Mouse (Mus musculus) adipose tissue, adult 10 weeks (tissue): ENCODE measurements around the gene Zfp867. TPM values are rescaled to one million over a fixed set of nuclear protein-coding genes. Genes with fewer than 3 reads are reported as not detected.

ENCODE experiments used
- polyA plus RNA-seq: library from polyadenylated mRNA; stranded (reverse); fragments of 350-450 nt; fragmentation: Illumina TruSeq; extraction: RNeasy Lipid Tissue Mini Kit (QIAGEN cat#74804); gene quantifications from one replicate; pipeline ENCODE4 v1.2.3, GENCODE M21; 2014; ENCODE audit warnings: low read depth, low replicate concordance

Zfp867 gene
- 4.3 TPM for polyA plus RNA-seq

GRCm38 (mm10) chr11:59472326-59472677 lies at the start of gene Zfp867:
Zfp867 (minus strand) TSS chr11:59472474.

DNA sequence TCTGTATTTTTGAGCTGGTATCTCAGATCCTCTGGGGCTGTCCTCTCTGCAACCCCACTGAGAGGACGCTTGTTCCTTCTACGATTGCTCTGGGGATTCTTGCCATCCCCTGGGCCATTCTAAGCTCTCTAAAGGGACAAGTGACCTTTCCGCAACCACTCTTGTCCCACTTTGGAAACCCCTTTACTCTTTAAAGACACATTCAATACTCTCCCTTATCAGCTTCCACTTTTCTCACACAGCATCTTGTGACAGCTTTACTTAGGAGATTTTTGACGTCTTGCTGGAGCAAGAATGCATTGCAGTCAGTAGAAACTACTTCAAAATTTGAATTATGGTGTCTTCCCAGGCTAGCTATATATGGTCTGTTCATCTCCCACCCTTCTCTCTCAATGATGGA lies 21.2 kb downstream of the Zfp867 start, which contains the start of gene Snap47:
TSS of gene Snap47 (minus strand) at position 101 of the 400 bp plus-strand sequence.

DNA sequence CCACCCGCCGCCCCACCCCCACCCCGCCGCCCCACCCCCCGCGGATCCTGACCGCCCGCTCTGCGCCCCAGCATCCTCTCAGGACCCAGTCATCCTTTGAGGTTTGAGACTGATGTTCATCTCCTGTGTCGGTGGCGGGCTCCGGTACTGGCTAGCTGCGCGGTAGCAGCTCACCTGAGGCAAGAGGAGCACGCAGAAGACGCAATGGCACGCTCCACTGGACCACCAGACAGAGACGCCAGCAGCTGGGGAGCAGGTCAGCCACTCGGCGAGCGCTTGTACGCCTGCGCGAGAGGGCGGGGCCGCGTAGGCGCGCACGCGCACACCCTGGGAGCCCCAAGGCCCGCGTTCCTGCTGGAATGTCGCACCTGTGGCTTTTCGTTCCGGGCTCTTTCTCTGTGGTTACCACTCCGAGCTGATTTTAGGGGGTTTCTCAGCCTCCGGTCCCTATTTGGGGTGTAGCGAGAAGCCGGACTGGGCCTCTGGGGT lies 22.5 kb downstream of the Zfp867 start, which contains the start of gene Jmjd4:
TSS of gene Jmjd4 (plus strand) at position 305 of the 489 bp plus-strand sequence.

Other genes with a start within 250 kb of the Zfp867 start
- gene Arf1, start 244.2 kb downstream of the Zfp867 start, polyA plus RNA-seq: 415 TPM
- 0.31 TPM for gene Wnt3a, start 181.7 kb downstream of the Zfp867 start, polyA plus RNA-seq
- gene Wnt9a, start 165.5 kb downstream of the Zfp867 start, polyA plus RNA-seq: 5.1 TPM
- not detected for gene Prss38, start 96.8 kb downstream of the Zfp867 start, polyA plus RNA-seq
- gene Jmjd4, start 22.4 kb downstream of the Zfp867 start, polyA plus RNA-seq: 4.3 TPM
- gene Snap47, start 21.3 kb downstream of the Zfp867 start, polyA plus RNA-seq: 42.6 TPM
- 14.9 TPM for gene Zkscan17, start 54.3 kb upstream of the Zfp867 start, polyA plus RNA-seq
- 0.71 TPM for gene Nlrp3, start 69.1 kb upstream of the Zfp867 start, polyA plus RNA-seq
- not detected for gene Olfr222, start 103.8 kb upstream of the Zfp867 start, polyA plus RNA-seq
- gene Olfr223, start 120.8 kb upstream of the Zfp867 start, polyA plus RNA-seq: not detected
- gene Mprip, start 188.8 kb upstream of the Zfp867 start, polyA plus RNA-seq: 164 TPM